Mouse (Mus musculus): ENCODE measurements around the gene Crybb2. TPM values are rescaled to one million over a fixed set of nuclear protein-coding genes. Genes with fewer than 3 reads are reported as not detected.

The Crybb2 gene
- polyA plus RNA-seq, 1 experiment = not detected

DNA sequence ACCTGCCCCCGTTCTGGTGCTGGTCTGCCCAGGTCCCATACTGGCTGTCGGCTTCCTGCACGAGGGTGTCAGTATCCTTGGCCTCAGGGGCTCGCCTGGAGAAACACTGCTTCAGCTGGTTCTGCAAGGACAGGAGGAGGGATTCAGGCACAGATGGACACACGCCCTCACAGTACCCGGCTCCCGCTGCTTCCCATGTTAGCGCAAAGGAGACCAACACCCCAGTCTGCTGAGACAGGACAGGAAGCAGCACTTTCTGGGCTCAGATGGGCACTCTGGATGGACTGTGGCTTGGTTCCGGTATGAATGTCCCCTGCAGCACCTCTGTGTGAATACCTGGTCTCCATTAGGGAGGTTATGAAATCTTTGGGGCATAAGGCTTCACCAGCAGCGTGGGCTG lies 31.5 kb upstream of the Crybb2 start:
- H3K27me3 ChIP-seq (ENCODE audit: control insufficient read depth, insufficient read depth, insufficient read length) = no peaks in the 10 kb centered on the region
- no peak overlapping the region for H3ac ChIP-seq (ENCODE audit: control insufficient read depth, insufficient read length)
- no peaks in the 10 kb centered on the region for H3K79me2 ChIP-seq (ENCODE audit: control insufficient read depth, insufficient read depth)
- H3K4me2 ChIP-seq (ENCODE audit: low read depth) = no peak overlapping the region
- no peak for TF ChIP-seq SRF (IDR thresholded peaks at IDR 0.05; ENCODE audit: control insufficient read depth, insufficient read length, low read depth)
- no peak for TF ChIP-seq TCF12 (IDR thresholded peaks at IDR 0.05; ENCODE audit: insufficient read depth, poor library complexity, severe bottlenecking)
- no peak for TF ChIP-seq MAX (IDR thresholded peaks at IDR 0.05; ENCODE audit: low read depth)
- no peak for TF ChIP-seq USF1 (IDR thresholded peaks at IDR 0.05; ENCODE audit: low read depth)
- no peak for TF ChIP-seq MYOG (IDR thresholded peaks at IDR 0.05; ENCODE audit: control insufficient read depth in 1 of 3, insufficient read depth in 1 of 3, insufficient read length in 2 of 3, low read depth in 2 of 3)
- TF ChIP-seq MYOD1 (IDR thresholded peaks at IDR 0.05; ENCODE audit: control insufficient read depth in 1 of 3, insufficient read length in 2 of 3, low read depth in 2 of 3) = no peak
- no peak for TF ChIP-seq E2F4 (IDR thresholded peaks at IDR 0.05; ENCODE audit: insufficient read depth)
- no peak for TF ChIP-seq POLR2AphosphoS2 (IDR thresholded peaks at IDR 0.05; ENCODE audit: insufficient read length, low read depth)
- no peak for TF ChIP-seq CEBPB (IDR thresholded peaks at IDR 0.05; ENCODE audit: insufficient read depth, poor library complexity, severe bottlenecking)
- TF ChIP-seq REST (IDR thresholded peaks at IDR 0.05; ENCODE audit: insufficient read depth, insufficient read length) = no peak
- no peak for TF ChIP-seq POLR2A (IDR thresholded peaks at IDR 0.05; ENCODE audit: insufficient read length, low read depth)
- no peak for TF ChIP-seq TCF3 (IDR thresholded peaks at IDR 0.05; ENCODE audit: insufficient read length, low read depth)
- H3K4me3 ChIP-seq = no peak overlapping the region
- H3K36me3 ChIP-seq (ENCODE audit: control insufficient read depth, insufficient read depth) = no peaks in the 10 kb centered on the region

DNA sequence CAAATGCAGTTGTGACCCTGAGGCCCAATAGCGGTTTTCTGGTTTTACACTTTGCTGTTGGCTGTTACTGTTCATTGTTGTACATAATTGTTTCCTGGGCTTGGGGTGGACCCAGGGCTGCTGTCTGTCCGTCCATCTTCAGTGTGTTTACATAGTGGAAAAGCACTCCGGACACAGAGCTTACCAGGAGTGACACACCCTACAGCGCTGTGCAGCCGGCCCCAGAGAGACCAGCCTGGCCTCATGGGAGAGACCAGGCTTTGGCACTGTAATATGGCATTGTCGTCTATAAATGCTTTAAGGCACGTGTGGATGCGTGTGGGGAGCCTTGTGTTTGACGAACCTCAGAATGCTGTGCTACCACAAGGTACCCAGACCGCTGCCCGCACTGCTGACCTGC lies 30.5 kb upstream of the Crybb2 start:
- no peak overlapping the region for H3K4me2 ChIP-seq (ENCODE audit: low read depth)
- no peak for TF ChIP-seq MYOD1 (IDR thresholded peaks at IDR 0.05; ENCODE audit: control insufficient read depth in 1 of 3, insufficient read length in 2 of 3, low read depth in 2 of 3)
- H3K36me3 ChIP-seq (ENCODE audit: control insufficient read depth, insufficient read depth) = no peaks in the 10 kb centered on the region
- H3ac ChIP-seq (ENCODE audit: control insufficient read depth, insufficient read length) = no peak overlapping the region
- no peaks in the 10 kb centered on the region for H3K27me3 ChIP-seq (ENCODE audit: control insufficient read depth, insufficient read depth, insufficient read length)
- H3K4me3 ChIP-seq = no peak overlapping the region
- no peaks in the 10 kb centered on the region for H3K79me2 ChIP-seq (ENCODE audit: control insufficient read depth, insufficient read depth)

GRCm38 (mm10) chr5:113099546-113099945 lies 29.6 kb upstream of the Crybb2 start:
- H3K36me3 ChIP-seq (ENCODE audit: control insufficient read depth, insufficient read depth) = no peaks in the 10 kb centered on the region

DNA sequence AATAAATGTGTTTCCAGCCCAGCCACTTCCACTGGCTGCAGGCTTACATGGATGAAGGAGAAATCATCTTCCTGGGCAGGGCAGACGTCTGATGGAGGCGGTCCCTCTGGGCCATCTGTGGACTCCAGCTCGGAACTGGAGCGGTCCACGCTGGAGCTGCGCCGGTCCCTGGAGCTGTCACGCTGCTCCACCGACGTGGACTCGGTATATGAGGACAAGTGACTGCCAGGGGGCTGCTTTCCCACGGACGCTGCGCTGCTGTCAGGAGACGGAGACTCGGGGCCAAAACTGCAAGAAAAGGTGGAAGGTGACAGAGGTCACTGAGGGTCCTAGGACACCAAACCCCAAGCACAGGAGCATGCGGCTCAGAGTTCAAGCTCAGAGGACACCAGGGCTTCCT lies 27.6 kb upstream of the Crybb2 start:
- Histone ChIP-seq H3K4me2 (ENCODE audit: low read depth) (no peak overlapping the region), H3K27me3 (ENCODE audit: control insufficient read depth, insufficient read depth, insufficient read length) (no peaks in the 10 kb centered on the region), H3K4me3 (no peak overlapping the region), H3K79me2 (ENCODE audit: control insufficient read depth, insufficient read depth) (no peaks in the 10 kb centered on the region), H3ac (ENCODE audit: control insufficient read depth, insufficient read length) (no peak overlapping the region), H3K36me3 (ENCODE audit: control insufficient read depth, insufficient read depth) (no peaks in the 10 kb centered on the region)
- TF ChIP-seq POLR2AphosphoS2 (IDR thresholded peaks at IDR 0.05; ENCODE audit: insufficient read length, low read depth) (no peak), MAX (IDR thresholded peaks at IDR 0.05; ENCODE audit: low read depth) (no peak), E2F4 (IDR thresholded peaks at IDR 0.05; ENCODE audit: insufficient read depth) (no peak), POLR2A (IDR thresholded peaks at IDR 0.05; ENCODE audit: insufficient read length, low read depth) (no peak), TCF3 (IDR thresholded peaks at IDR 0.05; ENCODE audit: insufficient read length, low read depth) (no peak), SRF (IDR thresholded peaks at IDR 0.05; ENCODE audit: control insufficient read depth, insufficient read length, low read depth) (no peak), MYOG (IDR thresholded peaks at IDR 0.05; ENCODE audit: control insufficient read depth in 1 of 3, insufficient read depth in 1 of 3, insufficient read length in 2 of 3, low read depth in 2 of 3) (no peak), REST (IDR thresholded peaks at IDR 0.05; ENCODE audit: insufficient read depth, insufficient read length) (no peak), TCF12 (IDR thresholded peaks at IDR 0.05; ENCODE audit: insufficient read depth, poor library complexity, severe bottlenecking) (no peak), CEBPB (IDR thresholded peaks at IDR 0.05; ENCODE audit: insufficient read depth, poor library complexity, severe bottlenecking) (no peak), MYOD1 (IDR thresholded peaks at IDR 0.05; ENCODE audit: control insufficient read depth in 1 of 3, insufficient read length in 2 of 3, low read depth in 2 of 3) (no peak), USF1 (IDR thresholded peaks at IDR 0.05; ENCODE audit: low read depth) (no peak)

More at GRCm38 (mm10) chr5:113099546-113099945, 29.6 kb upstream of the Crybb2 start:
- H3K4me2 ChIP-seq (ENCODE audit: low read depth) = no peak overlapping the region
- H3K79me2 ChIP-seq (ENCODE audit: control insufficient read depth, insufficient read depth) = no peaks in the 10 kb centered on the region
- H3K4me3 ChIP-seq = no peak overlapping the region
- no peak overlapping the region for H3ac ChIP-seq (ENCODE audit: control insufficient read depth, insufficient read length)
- TF ChIP-seq MYOG (IDR thresholded peaks at IDR 0.05; ENCODE audit: control insufficient read depth in 1 of 3, insufficient read depth in 1 of 3, insufficient read length in 2 of 3, low read depth in 2 of 3) (no peak), MAX (IDR thresholded peaks at IDR 0.05; ENCODE audit: low read depth) (no peak), MYOD1 (IDR thresholded peaks at IDR 0.05; ENCODE audit: control insufficient read depth in 1 of 3, insufficient read length in 2 of 3, low read depth in 2 of 3) (no peak), POLR2AphosphoS2 (IDR thresholded peaks at IDR 0.05; ENCODE audit: insufficient read length, low read depth) (no peak), SRF (IDR thresholded peaks at IDR 0.05; ENCODE audit: control insufficient read depth, insufficient read length, low read depth) (no peak), E2F4 (IDR thresholded peaks at IDR 0.05; ENCODE audit: insufficient read depth) (no peak), CEBPB (IDR thresholded peaks at IDR 0.05; ENCODE audit: insufficient read depth, poor library complexity, severe bottlenecking) (no peak), TCF3 (IDR thresholded peaks at IDR 0.05; ENCODE audit: insufficient read length, low read depth) (no peak), TCF12 (IDR thresholded peaks at IDR 0.05; ENCODE audit: insufficient read depth, poor library complexity, severe bottlenecking) (no peak), POLR2A (IDR thresholded peaks at IDR 0.05; ENCODE audit: insufficient read length, low read depth) (no peak), REST (IDR thresholded peaks at IDR 0.05; ENCODE audit: insufficient read depth, insufficient read length) (no peak), USF1 (IDR thresholded peaks at IDR 0.05; ENCODE audit: low read depth) (no peak)
- H3K27me3 ChIP-seq (ENCODE audit: control insufficient read depth, insufficient read depth, insufficient read length) = no peaks in the 10 kb centered on the region

DNA sequence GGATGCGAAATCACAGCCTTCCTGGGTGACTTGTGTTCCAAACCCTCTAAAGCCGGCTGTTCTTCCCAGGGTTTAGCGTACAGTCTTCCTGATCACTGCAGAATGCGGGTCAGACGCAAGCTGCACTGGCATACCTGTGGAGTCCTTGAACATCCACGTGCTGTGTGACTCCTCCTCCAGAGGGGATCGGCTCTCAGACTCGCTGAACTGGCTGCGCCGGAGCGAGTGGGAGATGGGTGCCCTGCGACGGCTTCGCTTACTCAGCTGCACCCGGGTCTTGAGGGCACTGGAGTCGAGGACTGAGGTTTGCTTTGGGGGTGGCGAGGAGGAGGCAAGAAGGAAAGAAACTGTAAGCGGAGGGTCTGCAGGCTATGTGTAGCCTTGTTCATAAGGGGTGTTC lies 25.5 kb upstream of the Crybb2 start:
- TF ChIP-seq REST (IDR thresholded peaks at IDR 0.05; ENCODE audit: insufficient read depth, insufficient read length) = no peak
- TF ChIP-seq MYOD1 (IDR thresholded peaks at IDR 0.05; ENCODE audit: control insufficient read depth in 1 of 3, insufficient read length in 2 of 3, low read depth in 2 of 3) = no peak
- TF ChIP-seq MAX (IDR thresholded peaks at IDR 0.05; ENCODE audit: low read depth) = no peak
- no peak for TF ChIP-seq E2F4 (IDR thresholded peaks at IDR 0.05; ENCODE audit: insufficient read depth)
- TF ChIP-seq TCF3 (IDR thresholded peaks at IDR 0.05; ENCODE audit: insufficient read length, low read depth) = no peak
- no peak for TF ChIP-seq POLR2A (IDR thresholded peaks at IDR 0.05; ENCODE audit: insufficient read length, low read depth)
- TF ChIP-seq SRF (IDR thresholded peaks at IDR 0.05; ENCODE audit: control insufficient read depth, insufficient read length, low read depth) = no peak
- TF ChIP-seq USF1 (IDR thresholded peaks at IDR 0.05; ENCODE audit: low read depth) = no peak
- TF ChIP-seq MYOG (IDR thresholded peaks at IDR 0.05; ENCODE audit: control insufficient read depth in 1 of 3, insufficient read depth in 1 of 3, insufficient read length in 2 of 3, low read depth in 2 of 3) = no peak

More for the DNA sequence above, 25.5 kb upstream of the Crybb2 start:
- no peaks in the 10 kb centered on the region for H3K27me3 ChIP-seq (ENCODE audit: control insufficient read depth, insufficient read depth, insufficient read length)
- no peak overlapping the region for H3K4me2 ChIP-seq (ENCODE audit: low read depth)
- H3K36me3 ChIP-seq (ENCODE audit: control insufficient read depth, insufficient read depth) = no peaks in the 10 kb centered on the region
- H3K79me2 ChIP-seq (ENCODE audit: control insufficient read depth, insufficient read depth) = no peaks in the 10 kb centered on the region
- no peak overlapping the region for H3K4me3 ChIP-seq
- H3ac ChIP-seq (ENCODE audit: control insufficient read depth, insufficient read length) = no peak overlapping the region

All from myocyte (in vitro differentiated cells).